Mouse (Mus musculus) right cerebral cortex, postnatal 36 days (tissue): ENCODE data around the gene Adat2.

ENCODE experiments used
- DNase-seq, 2 experiments: peaks; one replicate each; pipeline ENCODE4 v3.0.0; 2022; ENCODE audit warnings: low spot score in 2 of 2, mixed read lengths in 1 of 2

Gene Adat2

DNA sequence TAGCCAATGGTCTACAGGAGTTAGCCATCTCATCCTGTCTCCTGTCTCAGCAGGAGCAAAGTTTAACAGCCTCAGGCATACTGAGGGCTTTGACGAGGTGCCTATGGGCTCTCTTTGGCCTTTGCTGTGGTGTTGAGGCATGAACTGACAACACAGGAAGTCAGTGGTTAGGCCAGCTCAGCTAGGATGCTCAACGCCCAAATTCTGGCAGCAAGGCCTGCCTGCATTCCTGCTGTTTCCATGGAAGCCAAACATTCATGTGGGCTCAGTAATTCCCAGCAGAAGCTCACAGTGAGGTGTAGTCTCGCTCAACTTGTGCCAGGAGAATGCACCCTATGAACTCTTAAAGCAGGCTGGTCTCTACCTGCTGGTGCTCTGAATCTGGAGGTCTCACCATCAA is 43.4 kb downstream of the Adat2 start:
- DNase-seq = no peak

DNA sequence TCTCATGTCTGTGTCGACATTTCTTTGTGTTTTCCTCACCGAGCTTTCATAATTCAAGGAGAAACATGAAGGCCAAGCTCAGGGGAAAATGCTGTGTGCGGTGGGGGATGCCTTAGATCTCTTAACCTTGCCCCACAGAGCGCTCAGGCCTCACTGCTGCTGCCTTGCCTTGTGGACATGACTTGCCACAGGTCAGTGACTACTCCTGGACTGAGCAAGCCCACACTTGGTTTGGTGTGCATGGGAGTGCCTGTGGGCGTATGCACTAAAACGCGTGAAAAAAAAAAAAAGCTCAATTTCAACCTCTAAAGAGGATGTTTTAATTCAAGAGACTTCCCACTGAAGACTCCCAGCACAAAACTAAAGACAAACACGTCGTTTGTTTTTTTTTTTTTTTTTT is 44.2 kb downstream of the Adat2 start:
- DNase-seq = no peak

DNA sequence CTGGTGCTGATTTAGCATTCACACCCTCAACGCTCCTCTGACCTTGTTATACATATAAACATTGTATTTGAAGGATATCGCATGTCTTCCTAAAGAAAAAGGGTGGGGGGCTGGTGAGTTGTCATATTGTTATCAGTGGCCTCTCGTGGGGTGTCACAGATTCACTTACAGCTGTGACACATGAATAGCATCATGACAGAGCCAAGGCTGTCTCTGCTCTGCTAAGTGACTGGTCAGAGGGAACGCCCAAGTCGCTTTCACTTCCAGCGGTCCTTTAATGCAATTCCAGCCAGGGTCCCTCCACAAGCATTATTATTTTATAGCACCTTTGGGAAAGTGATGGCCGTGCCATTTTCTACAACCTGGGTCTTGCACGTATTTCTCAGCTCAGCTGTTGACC is 44.8 kb downstream of the Adat2 start:
- DNase-seq = no peak

DNA sequence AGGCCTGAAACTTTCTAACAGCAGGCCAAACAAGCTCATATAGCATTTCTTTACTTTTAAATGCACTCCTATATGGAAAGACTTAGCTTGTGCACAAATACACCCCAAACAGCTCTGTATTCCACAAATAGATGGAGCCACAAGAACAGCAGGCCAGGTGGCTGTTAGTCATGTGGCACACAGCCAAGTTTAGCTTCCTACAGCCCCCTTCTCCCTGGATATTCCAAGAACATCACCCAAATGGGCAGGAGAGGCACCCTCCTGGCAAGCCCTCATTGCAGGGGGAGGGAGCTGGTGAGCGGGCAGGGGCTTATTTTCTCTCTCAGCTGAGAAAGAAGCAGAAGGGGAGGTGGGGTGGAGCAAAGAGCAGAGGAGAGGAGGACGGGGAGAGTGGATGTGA is 48.2 kb downstream of the Adat2 start:
- DNase-seq = peak; percentile 54 to 61
